ENCODE assay signal across 30 mouse cellular contexts in genomic region chr10:19424030-19424429, GRCm38 (mm10).
"Had no signal": no experiment of that assay in that cellular context is flagged by ENCODE, and none has a peak within 500 bp of the region (broad histone marks: within the 10 kb centered on the region; RNA-seq: fewer than 3 reads in every experiment).

No protein-coding gene starts in this region.

- H3K27ac ChIP-seq: heart, embryonic 10.5 days; hindbrain, embryonic 10.5 days; hindbrain, embryonic 12.5 days; hindbrain, embryonic 14.5 days; intestine, embryonic 15.5 days; kidney, embryonic 15.5 days; kidney, postnatal 0 days; left cerebral cortex, adult 2 months; limb, embryonic 10.5 days; limb, embryonic 12.5 days; liver, embryonic 13.5 days; liver, embryonic 15.5 days had no signal

- H3K27me3 ChIP-seq: heart, embryonic 12.5 days; hindbrain, embryonic 12.5 days; intestine, embryonic 15.5 days; kidney, embryonic 15.5 days; limb, embryonic 12.5 days; liver, embryonic 13.5 days; liver, embryonic 15.5 days had no signal

- DNase-seq: gastrocnemius, postnatal 10 days; gastrocnemius, postnatal 25 days; heart, adult 18-20 months; heart, postnatal 10 days; heart, postnatal 4 days; kidney, adult 18-20 months; kidney, adult 9 months; kidney, postnatal 14 days; kidney, postnatal 36 days; layer of hippocampus, adult 9-11 months; layer of hippocampus, postnatal 36 days; liver; liver, embryonic 13.5 days; liver, postnatal 0 days had no signal

- H3K9ac ChIP-seq: heart, embryonic 12.5 days; hindbrain, embryonic 12.5 days; hindbrain, embryonic 14.5 days; intestine, embryonic 15.5 days; kidney, embryonic 15.5 days; limb, embryonic 12.5 days; liver, embryonic 13.5 days; liver, embryonic 15.5 days; liver, postnatal 0 days had no signal

- H3K9me3 ChIP-seq: heart, embryonic 10.5 days; heart, embryonic 12.5 days; hindbrain, embryonic 12.5 days; intestine, embryonic 15.5 days; kidney, embryonic 15.5 days; limb, embryonic 10.5 days; liver, embryonic 13.5 days; liver, embryonic 15.5 days had no signal

- H3K4me2 ChIP-seq: heart, embryonic 12.5 days; hindbrain, embryonic 12.5 days; hindbrain, embryonic 14.5 days; intestine, embryonic 15.5 days; kidney, embryonic 15.5 days; limb, embryonic 12.5 days; liver, embryonic 11.5 days; liver, embryonic 13.5 days; liver, embryonic 15.5 days had no signal

- ATAC-seq: hindbrain, embryonic 16.5 days; inflammation-experienced regulatory T-cells, adult 6 months; intestine, embryonic 15.5 days; intestine, postnatal 0 days; liver, postnatal 0 days had no signal

- H3K4me3 ChIP-seq: heart, embryonic 10.5 days; heart, embryonic 12.5 days; hindbrain, embryonic 10.5 days; hindbrain, embryonic 12.5 days; intestine, embryonic 15.5 days; kidney, embryonic 15.5 days; left cerebral cortex, adult 2 months; limb, embryonic 10.5 days; limb, embryonic 12.5 days; liver, embryonic 13.5 days; liver, embryonic 15.5 days had no signal

- H3K36me3 ChIP-seq: heart, embryonic 10.5 days; heart, embryonic 12.5 days; hindbrain, embryonic 10.5 days; hindbrain, embryonic 12.5 days; intestine, embryonic 15.5 days; kidney, embryonic 15.5 days; limb, embryonic 10.5 days; limb, embryonic 12.5 days; liver, embryonic 13.5 days; liver, embryonic 15.5 days had no signal

- H3K4me1 ChIP-seq: heart, embryonic 10.5 days; heart, embryonic 12.5 days; hindbrain, embryonic 10.5 days; intestine, embryonic 15.5 days; kidney, embryonic 15.5 days; limb, embryonic 10.5 days; limb, embryonic 12.5 days; liver, embryonic 13.5 days; liver, embryonic 15.5 days had no signal
